Mouse (Mus musculus) embryonic facial prominence, embryonic 15.5 days (tissue): ENCODE results near the gene Mtrex. TPM values are rescaled to one million over a fixed set of nuclear protein-coding genes. Genes with fewer than 3 reads are reported as not detected.
A peak's percentile ranks its signal among the peaks of the same experiment; 100 is the strongest.

Experiments
- ATAC-seq: fragments of 200-750 bp; cut with Nextera tagmentation; 2 replicates; pipeline ENCODE4 v1.8.0; 2017; ENCODE audit warnings: low read depth, moderate TSS enrichment; ENCODE audit not compliant: insufficient number of reproducible peaks, low FRiP score, low TSS enrichment
- H3K27ac ChIP-seq: fragments of 300-500 bp; sonication (generic); replicated peaks from 2 replicates; pipeline ENCODE4 v1.5.1; 2015; ENCODE audit warnings: mild to moderate bottlenecking, inconsistent platforms
- H3K27me3 ChIP-seq: fragments of 300-500 bp; sonication (generic); 2 replicates; pipeline ENCODE4 v1.6.1; 2015; ENCODE audit warnings: inconsistent platforms
- H3K36me3 ChIP-seq: fragments of 300-500 bp; sonication (generic); 2 replicates; pipeline ENCODE4 v1.6.1; 2015; ENCODE audit warnings: mild to moderate bottlenecking, inconsistent platforms
- H3K4me1 ChIP-seq: fragments of 300-500 bp; sonication (generic); 2 replicates; pipeline ENCODE4 v1.6.1; 2015; ENCODE audit warnings: inconsistent platforms
- H3K4me2 ChIP-seq: fragments of 300-500 bp; sonication (generic); replicated peaks from 2 replicates; pipeline ENCODE4 v1.6.1; 2015; ENCODE audit warnings: mild to moderate bottlenecking, inconsistent platforms
- H3K4me3 ChIP-seq: fragments of 300-500 bp; sonication (generic); replicated peaks from 2 replicates; pipeline ENCODE4 v1.5.1; 2015; ENCODE audit warnings: mild to moderate bottlenecking, inconsistent platforms
- H3K9ac ChIP-seq: fragments of 300-500 bp; sonication (generic); 2 replicates; pipeline ENCODE4 v1.6.1; 2015; ENCODE audit warnings: inconsistent platforms
- H3K9me3 ChIP-seq: fragments of 300-500 bp; sonication (generic); replicated peaks from 2 replicates; pipeline ENCODE4 v1.6.1; 2016; ENCODE audit warnings: inconsistent platforms
- WGBS: fragments of 180-500 bp; shearing (Covaris S2); methylation state at CpG from one replicate; pipeline ENCODE4 v1.1.7; 2015; 5-methylcytosine and 5-hydroxymethylcytosine counted together
- polyA plus RNA-seq: library from polyadenylated mRNA; unstranded; fragments of >200 nt; fragmentation: Nextera tagmentation; extraction: Ambion mirVana; gene quantifications from 2 replicates; pipeline ENCODE4 v1.2.1, GENCODE M21; 2015

Gene Mtrex
- 55.2 and 61.7 TPM in 2 replicates for polyA plus RNA-seq

DNA sequence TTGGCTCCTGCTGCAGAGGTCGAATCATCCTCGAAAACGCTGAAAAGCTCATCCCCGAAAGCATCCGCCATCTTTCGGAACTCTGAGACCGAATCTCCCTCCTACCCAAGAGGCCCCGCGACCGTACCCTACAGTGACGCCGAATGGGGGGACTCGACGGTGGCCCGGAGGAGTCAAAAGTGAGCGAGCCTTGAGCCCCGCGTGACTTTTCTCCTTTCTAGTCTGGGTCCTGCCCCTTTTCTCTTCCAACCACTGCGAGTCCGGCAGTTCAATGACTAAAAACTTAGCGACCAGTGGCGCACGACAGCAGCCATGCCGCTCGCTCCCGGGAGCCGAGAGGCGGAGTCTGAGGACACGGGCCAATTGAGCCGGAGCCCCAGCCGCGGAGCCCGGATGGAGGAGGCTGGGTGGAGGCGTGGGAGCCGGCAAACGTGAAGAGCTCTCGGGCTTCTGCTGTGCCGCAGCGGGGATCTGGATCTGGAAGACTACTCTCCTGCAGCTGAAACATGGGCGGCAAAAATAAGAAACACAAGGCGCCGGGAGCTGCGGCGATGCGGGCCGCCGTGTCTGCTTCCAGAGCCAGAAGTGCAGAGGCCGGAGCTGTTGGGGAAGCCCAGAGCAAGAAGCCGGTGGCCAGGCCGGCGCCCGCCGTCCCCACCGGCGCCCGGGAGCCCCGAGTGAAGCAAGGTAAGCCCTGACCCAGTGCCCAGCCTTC lies at the start of gene Mtrex, which contains the start of gene Dhx29:
Gene Mtrex, minus strand, starts transcription at position 112 of the 715 bp plus-strand sequence.
Gene Dhx29, plus strand, starts transcription at position 168 of the 715 bp plus-strand sequence.
- under 1% methylated on average over 57 of the region's 57 CpGs for WGBS
- Histone ChIP-seq H3K27me3 (no peaks in the 10 kb centered on the region), H3K9ac (peak within 1 kb of the TSS; percentile 66), H3K4me1 (peaks cover 23% of the 10 kb centered on the region), H3K4me3 (peak within 1 kb of the TSS; percentile 83), H3K4me2 (peak within 1 kb of the TSS; percentile 79), H3K9me3 (no peaks in the 10 kb centered on the region), H3K27ac (peak within 1 kb of the TSS; percentile 89), H3K36me3 (peaks cover 13% of the 10 kb centered on the region)
- peak; percentile 99 for ATAC-seq

DNA sequence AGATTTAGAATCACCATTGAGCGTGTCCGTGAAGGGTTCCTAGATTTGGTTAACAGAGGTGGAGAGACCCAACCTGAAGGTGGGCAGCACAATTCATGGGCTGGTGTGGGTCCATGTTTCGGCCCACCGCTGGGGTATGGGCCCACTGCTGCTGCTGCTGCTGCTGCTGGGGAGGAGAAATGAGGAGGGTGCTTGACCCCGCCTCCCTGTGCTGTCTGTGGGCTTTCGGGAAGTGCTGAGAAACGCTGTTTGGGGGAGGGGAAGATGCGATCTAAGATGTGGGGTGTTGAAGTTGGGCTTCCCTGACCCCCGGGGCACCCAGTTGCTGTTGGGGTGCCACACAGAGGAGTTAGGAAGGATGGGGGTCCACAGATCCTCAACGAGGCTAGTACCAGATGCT lies 49.5 kb upstream of the Mtrex start:
- H3K9ac ChIP-seq: no peak overlapping the region
- ATAC-seq: no peak
- 38% methylated on average over 10 of the region's 10 CpGs for WGBS
- no peaks in the 10 kb centered on the region for H3K4me1 ChIP-seq
- no peak overlapping the region; the same call in 1 of the 2 replicates for H3K4me3 ChIP-seq
- no peak overlapping the region for H3K27ac ChIP-seq
- no peaks in the 10 kb centered on the region for H3K36me3 ChIP-seq
- H3K9me3 ChIP-seq: no peaks in the 10 kb centered on the region
- peaks cover 15% of the 10 kb centered on the region; the same call in 1 of the 2 replicates for H3K27me3 ChIP-seq
- H3K4me2 ChIP-seq: peak overlapping the region; percentile 32; the same call in 1 of the 2 replicates

DNA sequence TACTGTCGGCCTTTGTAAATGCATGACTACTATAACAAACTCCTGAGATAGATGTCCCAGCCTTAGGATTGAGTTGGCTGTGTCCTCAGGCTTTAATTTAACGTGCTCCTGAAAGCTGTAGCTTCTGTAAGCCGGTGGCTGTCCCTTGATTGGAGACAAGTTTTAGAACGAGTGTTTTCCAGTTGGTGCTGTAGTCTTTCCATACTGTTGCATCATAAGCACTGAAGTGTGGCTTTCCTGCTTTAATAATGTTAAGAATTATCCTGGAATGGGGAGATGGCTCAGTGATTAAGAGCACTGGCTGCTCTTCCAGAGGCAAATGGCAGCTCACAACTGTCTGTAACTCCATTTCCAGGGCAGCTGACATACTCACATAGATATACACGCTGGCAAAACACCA lies 40.1 kb upstream of the Mtrex start:
- ATAC-seq: no peak
- H3K27ac ChIP-seq: no peak overlapping the region
- H3K4me3 ChIP-seq: no peak overlapping the region
- H3K27me3 ChIP-seq: no peaks in the 10 kb centered on the region
- no peak overlapping the region for H3K4me2 ChIP-seq
- H3K9ac ChIP-seq: no peak overlapping the region
- no peaks in the 10 kb centered on the region for H3K9me3 ChIP-seq
- no peaks in the 10 kb centered on the region for H3K4me1 ChIP-seq
- peaks cover 44% of the 10 kb centered on the region for H3K36me3 ChIP-seq
- WGBS: 90% methylated on average over 5 of the region's 5 CpGs

DNA sequence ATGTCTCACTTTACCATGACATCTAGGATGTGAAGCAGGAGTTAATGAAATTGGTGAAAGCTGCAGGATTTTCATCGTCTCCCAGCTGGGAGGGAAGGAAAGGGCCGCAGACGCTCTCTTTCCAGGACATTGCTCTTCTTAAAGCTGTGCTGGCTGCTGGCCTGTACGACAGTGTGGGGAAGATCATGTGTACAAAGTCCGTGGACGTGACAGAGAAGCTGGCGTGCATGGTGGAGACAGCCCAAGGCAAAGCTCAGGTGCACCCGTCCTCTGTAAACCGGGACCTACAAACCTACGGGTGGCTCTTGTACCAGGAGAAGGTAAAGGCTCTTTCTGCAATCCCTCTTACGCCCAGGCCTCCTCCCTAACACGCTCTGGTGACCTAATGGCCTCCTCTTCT lies 37.2 kb upstream of the Mtrex start:
- no peak overlapping the region for H3K4me2 ChIP-seq
- H3K27ac ChIP-seq: no peak overlapping the region
- ATAC-seq: no peak
- H3K9ac ChIP-seq: no peak overlapping the region
- H3K36me3 ChIP-seq: peaks cover 45% of the 10 kb centered on the region
- no peaks in the 10 kb centered on the region for H3K27me3 ChIP-seq
- 90% methylated on average over 12 of the region's 12 CpGs for WGBS
- no peaks in the 10 kb centered on the region for H3K4me1 ChIP-seq
- no peak overlapping the region for H3K4me3 ChIP-seq
- no peaks in the 10 kb centered on the region for H3K9me3 ChIP-seq

DNA sequence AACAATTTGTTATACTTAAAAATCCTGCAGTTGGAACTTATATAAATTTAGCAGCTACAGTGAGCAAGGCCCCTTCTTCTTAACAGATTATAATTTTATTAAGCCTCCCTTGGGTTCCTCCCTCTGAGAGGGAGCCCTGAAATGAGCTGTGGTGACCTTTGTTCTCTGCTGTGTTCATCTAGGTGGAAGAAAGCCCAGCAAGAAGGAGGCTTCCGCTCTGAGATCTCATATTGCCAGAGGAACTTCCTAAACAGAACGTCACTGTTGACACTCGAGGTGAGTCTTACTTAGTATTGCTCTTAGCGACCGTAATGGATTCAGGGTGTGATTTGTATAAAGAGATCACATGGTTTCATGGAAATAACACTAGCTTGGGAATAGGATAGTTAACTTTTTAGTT lies 35.9 kb upstream of the Mtrex start:
- Histone ChIP-seq H3K9ac (no peak overlapping the region), H3K36me3 (peaks cover 48% of the 10 kb centered on the region), H3K4me1 (no peaks in the 10 kb centered on the region), H3K27ac (no peak overlapping the region), H3K9me3 (no peaks in the 10 kb centered on the region), H3K4me2 (no peak overlapping the region), H3K4me3 (no peak overlapping the region), H3K27me3 (no peaks in the 10 kb centered on the region)
- WGBS: 86% methylated on average over 5 of the region's 5 CpGs
- no peak for ATAC-seq

DNA sequence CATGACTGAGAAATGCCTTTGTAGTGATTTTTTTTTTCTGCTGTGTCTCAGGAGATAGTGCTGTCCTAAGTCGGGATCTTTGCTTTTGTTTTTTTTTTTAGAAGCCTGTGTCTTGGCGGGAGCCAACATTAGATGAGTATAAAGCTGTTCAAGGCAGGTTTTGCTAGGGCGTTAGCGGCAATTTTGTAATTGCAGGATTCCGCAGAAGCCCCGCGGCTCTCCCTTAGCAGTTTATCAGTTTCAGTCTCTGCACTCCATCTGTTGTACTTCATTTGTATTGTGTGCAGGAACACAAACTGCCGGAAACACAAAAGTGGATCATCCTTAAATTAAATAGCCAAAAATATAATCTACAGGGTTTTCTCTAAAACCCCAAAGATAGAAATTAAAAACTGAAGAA lies 26.9 kb upstream of the Mtrex start:
- no peak overlapping the region for H3K9ac ChIP-seq
- no peaks in the 10 kb centered on the region for H3K27me3 ChIP-seq
- H3K9me3 ChIP-seq: no peaks in the 10 kb centered on the region
- no peak overlapping the region for H3K4me3 ChIP-seq
- WGBS: 92% methylated on average over 8 of the region's 8 CpGs
- H3K4me1 ChIP-seq: no peaks in the 10 kb centered on the region
- ATAC-seq: no peak
- no peak overlapping the region for H3K27ac ChIP-seq
- H3K4me2 ChIP-seq: no peak overlapping the region
- H3K36me3 ChIP-seq: peaks cover 73% of the 10 kb centered on the region

DNA sequence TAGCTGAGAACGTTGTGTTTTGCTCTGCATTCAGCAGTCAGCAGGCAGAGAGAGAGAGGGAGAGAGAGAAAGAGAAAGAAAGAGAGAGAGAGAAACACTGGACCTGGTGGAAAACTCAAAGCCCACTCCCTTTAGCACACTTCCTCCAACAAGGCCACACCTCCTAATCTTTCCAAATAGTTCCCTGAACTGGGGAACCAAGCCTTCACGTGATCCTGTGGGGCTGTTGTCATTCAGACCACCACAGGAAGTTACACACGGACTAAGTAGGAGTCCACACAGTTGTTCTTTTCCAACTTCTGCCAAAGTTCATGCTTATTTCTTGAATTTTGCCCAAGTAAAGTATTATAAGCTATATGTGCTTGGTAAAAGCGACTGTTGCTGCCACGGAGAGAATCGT lies 18.7 kb upstream of the Mtrex start:
- no peak for ATAC-seq
- H3K36me3 ChIP-seq: peaks cover 74% of the 10 kb centered on the region

DNA sequence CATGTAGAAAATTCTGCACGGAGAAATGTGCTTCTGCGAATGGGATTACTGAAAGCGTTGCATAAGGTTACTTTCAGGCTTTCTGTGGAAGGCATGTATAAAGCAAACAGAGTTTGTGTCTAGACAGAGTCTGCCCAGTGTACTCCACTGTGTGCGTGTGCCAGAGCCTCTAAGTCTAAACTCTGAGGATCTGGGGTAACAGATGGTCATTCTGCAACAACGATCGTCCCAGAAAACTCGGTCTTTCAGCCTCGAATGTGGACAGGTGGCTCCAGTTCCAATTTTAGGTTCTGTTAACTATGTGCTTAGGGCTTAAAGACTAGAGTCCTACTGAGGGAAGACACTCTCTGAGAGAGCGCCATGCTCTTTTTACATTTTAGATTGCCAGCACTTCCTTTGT lies 18.1 kb upstream of the Mtrex start:
- Histone ChIP-seq H3K4me3 (no peak overlapping the region), H3K4me1 (no peaks in the 10 kb centered on the region), H3K27me3 (no peaks in the 10 kb centered on the region), H3K9me3 (no peaks in the 10 kb centered on the region), H3K36me3 (peaks cover 70% of the 10 kb centered on the region), H3K9ac (no peak overlapping the region), H3K27ac (no peak overlapping the region), H3K4me2 (no peak overlapping the region)
- no peak for ATAC-seq
- WGBS: 90% methylated on average over 9 of the region's 9 CpGs

More for the DNA sequence above, 18.7 kb upstream of the Mtrex start:
- no peak overlapping the region for H3K27ac ChIP-seq
- no peaks in the 10 kb centered on the region for H3K27me3 ChIP-seq
- H3K4me3 ChIP-seq: no peak overlapping the region
- H3K4me1 ChIP-seq: no peaks in the 10 kb centered on the region
- WGBS: 86% methylated on average over 6 of the region's 6 CpGs
- no peaks in the 10 kb centered on the region for H3K9me3 ChIP-seq
- H3K9ac ChIP-seq: no peak overlapping the region
- H3K4me2 ChIP-seq: no peak overlapping the region

DNA sequence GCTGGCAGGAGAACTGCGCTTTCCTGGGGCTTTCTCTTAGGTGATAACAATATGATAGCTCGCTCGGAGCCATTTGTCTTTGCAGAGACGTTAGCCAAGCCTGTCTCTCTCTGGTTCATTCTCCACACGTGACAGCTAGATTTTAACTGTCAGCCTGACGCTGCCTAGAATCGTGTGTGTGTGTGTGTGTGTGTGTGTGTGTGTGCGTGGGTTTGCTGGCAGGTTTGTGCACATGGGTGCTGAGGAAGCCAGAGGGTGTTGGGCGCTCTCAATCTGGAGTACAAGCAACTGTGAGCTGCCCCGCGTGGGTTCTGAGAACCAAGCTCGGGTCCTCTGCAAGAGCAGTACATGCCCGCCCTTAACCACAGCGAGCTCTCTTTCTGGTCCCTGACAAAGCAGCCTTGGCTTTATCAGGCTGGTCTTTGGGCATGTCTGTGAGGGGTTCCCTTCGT lies 14.7 kb upstream of the Mtrex start:
- ATAC-seq: no peak
- Histone ChIP-seq H3K4me1 (no peaks in the 10 kb centered on the region), H3K36me3 (peaks cover 73% of the 10 kb centered on the region), H3K27ac (no peak overlapping the region), H3K4me2 (no peak overlapping the region), H3K9ac (no peak overlapping the region), H3K9me3 (no peaks in the 10 kb centered on the region), H3K27me3 (no peaks in the 10 kb centered on the region), H3K4me3 (no peak overlapping the region)
- WGBS: 82% methylated on average over 15 of the region's 15 CpGs

DNA sequence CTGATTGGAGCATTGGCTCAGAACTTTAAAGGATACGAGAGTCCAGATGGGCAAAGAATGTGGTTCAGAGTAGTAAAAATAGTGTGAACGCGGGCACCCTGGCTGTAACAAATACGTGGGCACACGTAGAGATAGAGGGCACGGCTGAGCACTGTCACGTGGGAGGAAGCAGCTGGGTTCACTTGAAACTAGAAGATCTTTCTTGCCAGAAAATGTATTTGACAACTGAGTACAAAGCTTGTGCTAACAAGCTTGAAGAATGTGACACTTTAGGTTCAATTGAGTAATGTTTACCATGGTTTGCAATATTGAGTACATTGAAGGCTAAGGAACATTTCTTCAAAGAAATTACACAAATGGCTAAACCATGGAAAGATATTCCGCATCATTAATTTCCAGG lies 10.9 kb upstream of the Mtrex start:
- Histone ChIP-seq H3K36me3 (peaks cover 65% of the 10 kb centered on the region), H3K4me3 (no peak overlapping the region), H3K4me1 (no peaks in the 10 kb centered on the region), H3K27ac (no peak overlapping the region), H3K4me2 (no peak overlapping the region), H3K27me3 (no peaks in the 10 kb centered on the region), H3K9me3 (no peaks in the 10 kb centered on the region), H3K9ac (no peak overlapping the region)
- ATAC-seq: no peak
- WGBS: 88% methylated on average over 8 of the region's 8 CpGs

DNA sequence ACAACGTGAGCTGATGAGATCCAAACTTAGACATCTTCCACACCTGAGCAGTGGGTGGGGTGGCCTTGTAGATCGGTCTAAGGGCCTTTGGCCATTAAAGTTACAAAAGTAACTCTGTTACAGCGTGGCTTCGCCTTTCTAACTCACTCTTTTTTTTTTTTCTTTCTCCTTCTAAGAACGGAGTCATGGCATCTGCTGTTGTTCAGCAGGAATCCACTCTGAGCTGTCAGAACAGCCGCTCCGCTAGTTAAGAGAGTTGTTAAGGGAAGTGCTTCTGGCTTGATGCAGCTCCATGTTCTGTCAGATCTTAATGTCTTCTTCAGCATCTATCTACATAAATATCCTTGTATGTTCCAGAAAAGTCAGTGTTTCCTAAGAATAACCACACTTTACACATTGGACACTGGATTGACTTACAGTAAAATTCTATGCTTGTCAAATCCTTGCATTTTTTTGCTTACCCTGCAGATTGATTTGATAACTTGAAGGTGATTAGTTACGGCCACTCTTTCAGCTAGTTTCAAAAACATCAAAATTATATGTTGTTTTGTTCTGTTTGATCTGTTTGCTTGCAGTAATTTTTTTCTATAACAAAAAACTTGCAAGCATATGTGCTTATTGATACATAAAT lies 955 bp upstream of the Mtrex start:
- H3K9ac ChIP-seq: peak overlapping the region; percentile 66
- no peaks in the 10 kb centered on the region for H3K9me3 ChIP-seq
- H3K36me3 ChIP-seq: peaks cover 20% of the 10 kb centered on the region
- H3K4me3 ChIP-seq: peak overlapping the region; percentile 83
- ATAC-seq: no peak
- WGBS: 2% methylated on average over 8 of the region's 8 CpGs
- peaks cover 23% of the 10 kb centered on the region for H3K4me1 ChIP-seq
- H3K27me3 ChIP-seq: no peaks in the 10 kb centered on the region
- H3K27ac ChIP-seq: peak overlapping the region; percentile 89
- peak overlapping the region; percentile 79 for H3K4me2 ChIP-seq
